Mouse (Mus musculus) duodenum, adult 2 months (tissue): ENCODE measurements around the gene Gm21882. TPM values are rescaled to one million over a fixed set of nuclear protein-coding genes. Genes with fewer than 3 reads are reported as not detected.

ENCODE experiments used
- polyA plus RNA-seq: library from polyadenylated mRNA; depleted of rRNA; stranded (reverse); fragments of >200 nt; gene quantifications from 2 replicates; pipeline ENCODE4 v1.2.3, GENCODE M21; 2012; ENCODE audit warnings: low replicate concordance; rRNA removed

Gene Gm21882
- polyA plus RNA-seq = not detected in 2 replicates

GRCm38 (mm10) chrY:40381423-40381822, at the start of gene Gm21882:
Gene Gm21882 (minus strand): TSS chrY:40381523.

Other genes starting within 250 kb of the Gm21882 start
- not detected in 2 replicates for gene Gm21865, start 64.6 kb downstream of the Gm21882 start, polyA plus RNA-seq